Mouse (Mus musculus): ENCODE data around the gene Gadd45b. TPM values are rescaled to one million over a fixed set of nuclear protein-coding genes. Genes with fewer than 3 reads are reported as not detected.

Gadd45b gene
- polyA plus RNA-seq, 1 experiment from 2014 or later, result 6.5 TPM

DNA sequence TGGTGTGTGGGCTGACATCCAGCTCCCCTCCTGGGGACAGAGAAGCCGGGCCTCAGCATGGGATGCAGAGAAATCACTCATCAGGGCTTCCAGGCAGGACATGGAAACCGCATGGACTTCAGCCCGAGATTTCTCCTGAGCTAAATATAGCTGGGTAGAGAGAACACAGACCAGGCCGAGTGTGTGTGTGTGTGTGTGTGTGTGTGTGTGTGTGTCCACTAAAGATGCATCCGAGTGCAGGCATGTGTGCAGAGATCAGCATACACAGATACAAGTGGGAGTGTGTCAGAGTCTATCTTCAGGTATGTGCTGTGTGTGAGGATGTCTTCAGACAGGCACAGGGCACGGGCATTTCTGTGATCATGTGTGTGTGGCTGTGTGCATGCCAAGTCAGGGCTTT lies 25.0 kb downstream of the Gadd45b start:
- WGBS, result 81% methylated on average over 6 of the region's 6 CpGs
- no peak overlapping the region for H3K4me3 ChIP-seq
- 0 out of 2 replicates have a peak, but pooled peaks cover 5% of the 10 kb centered on the region for H3K27me3 ChIP-seq (replicated peaks; ENCODE audit: low read depth, poor library complexity, severe bottlenecking)
- no peaks in the 10 kb centered on the region for H3K9me3 ChIP-seq
- H3K4me1 ChIP-seq, result peaks cover 27% of the 10 kb centered on the region
- no peaks in the 10 kb centered on the region for H3K36me3 ChIP-seq (replicated peaks)
- H3K27ac ChIP-seq (replicated peaks), result no peak overlapping the region
- no peak for DNase-seq (ENCODE audit: low spot score)

GRCm38 (mm10) chr10:80955536-80955935 lies 25.7 kb downstream of the Gadd45b start:
- peaks cover 25% of the 10 kb centered on the region for H3K4me1 ChIP-seq

DNA sequence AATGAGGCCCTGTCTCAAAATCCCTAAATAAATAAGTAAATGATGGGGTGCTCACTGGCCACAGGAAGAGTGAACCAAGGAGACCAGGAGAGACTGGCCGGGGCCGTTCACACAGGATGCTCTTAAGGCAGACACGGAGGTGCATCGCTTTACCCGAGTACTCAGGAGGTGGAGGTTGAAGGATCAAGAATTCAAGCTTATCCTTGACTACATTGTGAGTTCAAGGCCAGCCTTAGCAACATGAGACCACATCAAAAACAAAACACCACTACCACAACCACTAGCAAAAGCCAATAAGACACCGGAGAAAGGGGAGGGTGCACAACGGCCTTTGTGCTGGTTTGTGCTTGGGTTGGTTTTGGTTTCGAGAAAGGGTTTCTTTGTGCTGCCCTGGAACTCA lies 26.5 kb downstream of the Gadd45b start:
- WGBS, result 95% methylated on average over 8 of the region's 8 CpGs
- H3K36me3 ChIP-seq (replicated peaks), result no peaks in the 10 kb centered on the region
- DNase-seq (ENCODE audit: low spot score), result no peak
- H3K27me3 ChIP-seq (replicated peaks; ENCODE audit: low read depth, poor library complexity, severe bottlenecking), result no peaks in the 10 kb centered on the region
- no peaks in the 10 kb centered on the region for H3K9me3 ChIP-seq
- H3K4me1 ChIP-seq, result peaks cover 33% of the 10 kb centered on the region
- H3K27ac ChIP-seq (replicated peaks), result no peak overlapping the region
- no peak overlapping the region for H3K4me3 ChIP-seq

More at GRCm38 (mm10) chr10:80955536-80955935, 25.7 kb downstream of the Gadd45b start:
- Histone ChIP-seq H3K36me3 (replicated peaks) (no peaks in the 10 kb centered on the region), H3K9me3 (no peaks in the 10 kb centered on the region), H3K4me3 (no peak overlapping the region), H3K27ac (replicated peaks) (peak overlapping the region; percentile 82), H3K27me3 (replicated peaks; ENCODE audit: low read depth, poor library complexity, severe bottlenecking) (no peaks in the 10 kb centered on the region)
- DNase-seq (ENCODE audit: low spot score), result peak; percentile 74
- 28% methylated on average over 9 of the region's 9 CpGs for WGBS

DNA sequence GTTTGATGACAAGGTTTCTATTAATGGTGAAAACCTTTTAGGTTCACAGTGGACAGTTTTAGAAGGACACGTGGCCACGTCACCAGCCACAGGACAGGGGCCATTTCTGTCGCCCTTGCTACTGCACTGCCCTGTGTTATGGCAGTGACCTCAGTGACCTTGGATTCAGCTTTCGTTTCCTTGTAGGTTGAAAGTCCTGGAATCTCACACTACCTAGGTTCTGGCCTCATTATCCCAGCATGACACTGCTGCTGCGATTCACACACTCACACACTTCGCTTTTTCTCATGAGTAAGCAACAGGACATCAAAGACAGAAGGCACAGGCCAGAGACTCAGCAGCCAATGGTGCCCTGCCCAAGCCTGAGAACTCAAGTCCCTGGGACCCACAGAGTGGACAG lies 27.0 kb downstream of the Gadd45b start:
- Histone ChIP-seq H3K36me3 (replicated peaks) (no peaks in the 10 kb centered on the region), H3K4me3 (no peak overlapping the region), H3K27me3 (replicated peaks; ENCODE audit: low read depth, poor library complexity, severe bottlenecking) (no peaks in the 10 kb centered on the region), H3K4me1 (peaks cover 38% of the 10 kb centered on the region), H3K27ac (replicated peaks) (no peak overlapping the region), H3K9me3 (no peaks in the 10 kb centered on the region)
- DNase-seq (ENCODE audit: low spot score), result no peak
- 80% methylated on average over 6 of the region's 6 CpGs for WGBS

GRCm38 (mm10) chr10:80957791-80958190 lies 27.9 kb downstream of the Gadd45b start:
- Histone ChIP-seq H3K27ac (replicated peaks) (no peak overlapping the region), H3K4me1 (peaks cover 44% of the 10 kb centered on the region), H3K27me3 (replicated peaks; ENCODE audit: low read depth, poor library complexity, severe bottlenecking) (no peaks in the 10 kb centered on the region), H3K9me3 (no peaks in the 10 kb centered on the region), H3K36me3 (replicated peaks) (no peaks in the 10 kb centered on the region), H3K4me3 (no peak overlapping the region)
- no peak for DNase-seq (ENCODE audit: low spot score)
- 66% methylated on average over 4 of the region's 4 CpGs for WGBS

DNA sequence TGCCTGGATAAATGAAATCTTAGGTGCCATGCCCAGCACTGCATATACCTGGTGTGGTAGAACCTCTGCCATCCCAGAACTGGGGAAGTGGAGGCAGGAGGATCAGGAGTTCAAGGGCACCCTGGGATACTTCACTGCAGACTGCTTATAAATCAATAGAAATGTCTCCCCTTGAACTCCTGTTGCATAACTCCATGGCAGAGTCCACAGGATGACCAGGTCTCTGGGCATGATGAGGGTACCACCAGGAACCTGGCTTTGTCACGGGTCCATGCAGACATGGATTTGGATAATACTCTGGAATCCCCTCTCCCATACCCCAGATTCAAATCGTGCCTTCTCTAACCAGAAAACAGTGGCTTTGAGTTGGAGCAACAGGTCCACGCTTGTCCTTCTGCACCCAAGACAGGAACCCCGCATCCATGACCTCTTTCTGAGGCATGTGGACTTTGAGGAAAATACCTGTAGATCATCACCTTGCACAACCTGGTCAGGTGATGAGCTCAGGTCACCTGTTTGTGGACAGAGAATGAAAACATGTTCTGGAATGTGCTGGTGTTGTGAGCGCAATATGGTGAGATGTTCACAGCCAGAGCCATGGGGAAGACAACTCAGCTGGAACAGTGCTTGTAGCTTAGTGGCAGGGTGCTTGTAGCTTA lies 29.2 kb downstream of the Gadd45b start:
- Histone ChIP-seq H3K36me3 (replicated peaks) (no peaks in the 10 kb centered on the region), H3K27ac (replicated peaks) (no peak overlapping the region), H3K27me3 (replicated peaks; ENCODE audit: low read depth, poor library complexity, severe bottlenecking) (no peaks in the 10 kb centered on the region), H3K4me3 (no peak overlapping the region), H3K9me3 (no peaks in the 10 kb centered on the region), H3K4me1 (peaks cover 56% of the 10 kb centered on the region)
- WGBS, result 93% methylated on average over 5 of the region's 5 CpGs
- DNase-seq (ENCODE audit: low spot score), result no peak

GRCm38 (mm10) chr10:80960551-80961508 lies 31.0 kb downstream of the Gadd45b start:
- Histone ChIP-seq H3K4me1 (peaks cover 51% of the 10 kb centered on the region), H3K36me3 (replicated peaks) (no peaks in the 10 kb centered on the region), H3K27ac (replicated peaks) (peak overlapping the region; percentile 82), H3K4me3 (peak overlapping the region; percentile 35), H3K27me3 (replicated peaks; ENCODE audit: low read depth, poor library complexity, severe bottlenecking) (no peaks in the 10 kb centered on the region), H3K9me3 (no peaks in the 10 kb centered on the region)
- WGBS, result 12% methylated on average over 16 of the region's 16 CpGs
- peak; percentile 80 for DNase-seq (ENCODE audit: low spot score)

GRCm38 (mm10) chr10:80962051-80962472 lies 32.2 kb downstream of the Gadd45b start:
- H3K4me3 ChIP-seq, result no peak overlapping the region
- no peaks in the 10 kb centered on the region for H3K9me3 ChIP-seq
- no peaks in the 10 kb centered on the region for H3K27me3 ChIP-seq (replicated peaks; ENCODE audit: low read depth, poor library complexity, severe bottlenecking)
- no peak for DNase-seq (ENCODE audit: low spot score)
- WGBS, result 47% methylated on average over 10 of the region's 10 CpGs
- H3K27ac ChIP-seq (replicated peaks), result peak overlapping the region; percentile 82
- H3K4me1 ChIP-seq, result peaks cover 58% of the 10 kb centered on the region
- no peaks in the 10 kb centered on the region for H3K36me3 ChIP-seq (replicated peaks)

DNA sequence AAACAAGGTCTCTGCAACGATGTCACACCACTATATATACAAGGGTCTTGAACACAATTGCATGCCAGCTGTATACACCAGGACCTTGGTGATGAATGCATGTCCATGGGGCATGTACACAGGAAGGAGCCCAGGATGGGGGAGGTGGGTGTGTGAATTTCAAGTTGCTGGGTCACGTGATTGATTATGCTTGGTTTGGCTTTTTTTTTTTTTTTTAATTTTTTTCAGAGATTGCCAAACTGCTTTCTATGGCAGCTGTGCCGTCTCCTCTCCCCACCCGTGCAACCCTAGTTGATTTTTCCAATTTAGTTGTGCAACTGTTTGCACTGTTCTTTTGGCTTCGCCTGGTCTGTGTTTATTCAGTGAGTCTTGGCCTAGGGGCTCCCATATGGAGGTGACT lies 32.7 kb downstream of the Gadd45b start:
- 79% methylated on average over 5 of the region's 5 CpGs for WGBS
- H3K4me1 ChIP-seq, result peaks cover 63% of the 10 kb centered on the region

DNA sequence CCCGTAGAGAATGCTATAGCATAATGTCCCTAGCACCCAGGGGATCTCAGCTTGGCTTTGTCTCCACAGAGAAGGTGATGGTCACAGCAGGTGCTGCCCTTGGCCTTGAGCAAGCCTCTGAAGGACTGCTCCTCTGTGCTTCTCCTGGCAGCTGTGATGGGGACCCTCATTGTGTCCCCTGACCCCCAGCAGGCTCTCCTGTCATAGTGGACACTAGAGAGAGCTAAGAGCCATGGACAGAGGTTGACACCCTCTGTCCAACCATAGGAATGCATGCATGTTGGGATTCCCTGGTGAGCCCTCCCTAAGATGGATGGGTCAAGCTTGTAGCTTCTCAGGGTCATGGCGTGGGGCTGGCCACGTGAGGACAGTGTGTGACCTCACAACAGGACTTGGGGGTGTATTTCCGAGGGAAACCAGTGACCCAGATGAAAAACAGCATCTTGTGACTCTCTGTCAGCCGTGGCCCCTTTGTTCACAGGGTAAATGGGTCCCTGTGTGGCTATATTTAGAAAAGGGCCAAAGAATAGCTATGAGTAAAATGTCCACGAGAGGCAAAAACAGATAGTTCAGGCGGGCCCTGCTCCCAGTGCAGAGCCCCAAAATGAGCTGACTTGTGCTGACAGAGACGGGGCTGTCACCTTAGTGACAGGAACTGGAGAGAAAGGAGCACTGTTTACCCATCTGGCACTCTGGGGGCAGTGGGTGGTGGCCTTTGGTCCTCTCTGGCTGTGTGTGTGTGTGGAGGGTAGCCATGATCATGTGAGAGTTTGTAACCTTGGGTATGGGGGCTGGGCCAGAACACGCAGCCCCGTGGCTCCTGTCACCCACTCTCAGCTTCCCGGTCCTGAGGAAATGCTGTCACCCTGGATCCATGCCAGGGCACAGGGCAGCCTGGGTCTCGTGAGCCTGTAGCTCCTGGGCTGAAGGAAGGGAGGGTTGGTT lies 33.4 kb downstream of the Gadd45b start:
- Histone ChIP-seq H3K4me3 (no peak overlapping the region), H3K9me3 (no peaks in the 10 kb centered on the region), H3K27me3 (replicated peaks; ENCODE audit: low read depth, poor library complexity, severe bottlenecking) (no peaks in the 10 kb centered on the region), H3K4me1 (peaks cover 64% of the 10 kb centered on the region), H3K27ac (replicated peaks) (peak overlapping the region; percentile 61), H3K36me3 (replicated peaks) (no peaks in the 10 kb centered on the region)
- DNase-seq (ENCODE audit: low spot score), result no peak
- 62% methylated on average over 12 of the region's 12 CpGs for WGBS

More for the DNA sequence above, 32.7 kb downstream of the Gadd45b start:
- no peaks in the 10 kb centered on the region for H3K27me3 ChIP-seq (replicated peaks; ENCODE audit: low read depth, poor library complexity, severe bottlenecking)
- 0 out of 2 replicates have a peak overlapping the region, but pooled peaks have one; percentile 82 for H3K27ac ChIP-seq (replicated peaks)
- no peak overlapping the region for H3K4me3 ChIP-seq
- no peaks in the 10 kb centered on the region for H3K9me3 ChIP-seq
- no peaks in the 10 kb centered on the region for H3K36me3 ChIP-seq (replicated peaks)
- DNase-seq (ENCODE audit: low spot score), result no peak

DNA sequence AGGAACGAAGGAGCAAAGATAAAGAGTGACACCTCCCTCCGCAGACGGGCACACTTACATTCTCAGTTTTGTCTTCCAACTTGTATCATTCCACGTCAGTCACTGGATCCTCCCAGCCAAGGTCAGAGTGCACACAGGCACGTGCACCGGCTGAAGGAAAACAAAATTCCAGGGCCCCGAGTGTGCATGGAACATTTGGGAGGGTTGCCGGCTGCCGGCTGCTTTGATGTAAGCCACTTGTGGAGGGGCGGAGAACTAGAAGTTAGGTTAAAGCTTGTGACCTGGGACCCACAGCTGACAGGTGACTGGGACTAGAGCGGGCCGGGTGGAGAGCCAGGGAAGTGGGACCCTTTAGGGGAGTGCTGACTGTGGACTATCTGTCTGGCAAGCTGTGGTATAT lies 36.4 kb downstream of the Gadd45b start:
- Histone ChIP-seq H3K27me3 (replicated peaks; ENCODE audit: low read depth, poor library complexity, severe bottlenecking) (no peaks in the 10 kb centered on the region), H3K4me3 (no peak overlapping the region), H3K36me3 (replicated peaks) (no peaks in the 10 kb centered on the region), H3K4me1 (peaks cover 54% of the 10 kb centered on the region), H3K9me3 (peaks cover 2% of the 10 kb centered on the region; the same call in 1 of the 2 replicates), H3K27ac (replicated peaks) (no peak overlapping the region; the same call in 1 of the 2 replicates)
- WGBS, result 46% methylated on average over 12 of the region's 12 CpGs
- peak; percentile 43 for DNase-seq (ENCODE audit: low spot score)

All from embryonic facial prominence, embryonic 10.5 days (tissue).